Mouse (Mus musculus) kidney, adult 2 months (tissue): Measurements from ENCODE around the gene Erbin. TPM values are rescaled to one million over a fixed set of nuclear protein-coding genes. Genes with fewer than 3 reads are reported as not detected.

Experiments
- DNase-seq: peaks from one replicate; pipeline ENCODE4 v3.0.0; 2021
- H3K27ac ChIP-seq: fragments of 200-500 bp; 2 replicates; pipeline ENCODE4 v1.5.1; 2012; ENCODE audit warnings: low read depth, low read length, control low read depth, inconsistent platforms; ENCODE audit not compliant: insufficient read depth
- H3K27me3 ChIP-seq: fragments of 200-500 bp; replicated peaks from 2 replicates; pipeline ENCODE4 v1.6.1; 2012; ENCODE audit warnings: mild to moderate bottlenecking, moderate library complexity, low read length, inconsistent platforms; ENCODE audit not compliant: control insufficient read depth, insufficient read depth
- H3K36me3 ChIP-seq: fragments of 200-500 bp; 2 replicates; pipeline ENCODE4 v1.6.1; 2012; ENCODE audit warnings: mild to moderate bottlenecking, moderate library complexity, low read length, inconsistent platforms; ENCODE audit not compliant: control insufficient read depth, insufficient read depth
- H3K4me1 ChIP-seq: fragments of 200-500 bp; 2 replicates; pipeline ENCODE4 v1.6.1; 2011; ENCODE audit warnings: low read length; ENCODE audit not compliant: control insufficient read depth, insufficient read depth
- H3K4me3 ChIP-seq: fragments of 200-500 bp; 2 replicates; pipeline ENCODE4 v1.5.1; 2011; ENCODE audit warnings: mild to moderate bottlenecking, low read depth, low read length, control low read depth; ENCODE audit not compliant: insufficient read depth
- CTCF ChIP-seq: fragments of 200-500 bp; conservative IDR thresholded peaks from 2 replicates; pipeline ENCODE4 v1.5.1; 2011; ENCODE audit warnings: low read depth, mild to moderate bottlenecking, control low read depth, low read length, moderate library complexity, mixed read lengths; ENCODE audit not compliant: insufficient read depth, insufficient read length
- POLR2A ChIP-seq: fragments of 200-500 bp; IDR thresholded peaks from one replicate; pipeline ENCODE4 v1.6.1; 2011; ENCODE audit warnings: low read depth, low read length, control low read depth
- WGBS: fragments of 180-500 bp; shearing (Covaris S2); methylation state at CpG from one replicate; pipeline ENCODE4 v1.1.7; 2018; 5-methylcytosine and 5-hydroxymethylcytosine counted together
- polyA plus RNA-seq: library from polyadenylated mRNA; depleted of rRNA; stranded (reverse); fragments of >200 nt; gene quantifications from 2 replicates; pipeline ENCODE4 v1.2.3, GENCODE M21; 2012

Erbin gene
- polyA plus RNA-seq, 1 experiment, result 18.9 TPM

DNA sequence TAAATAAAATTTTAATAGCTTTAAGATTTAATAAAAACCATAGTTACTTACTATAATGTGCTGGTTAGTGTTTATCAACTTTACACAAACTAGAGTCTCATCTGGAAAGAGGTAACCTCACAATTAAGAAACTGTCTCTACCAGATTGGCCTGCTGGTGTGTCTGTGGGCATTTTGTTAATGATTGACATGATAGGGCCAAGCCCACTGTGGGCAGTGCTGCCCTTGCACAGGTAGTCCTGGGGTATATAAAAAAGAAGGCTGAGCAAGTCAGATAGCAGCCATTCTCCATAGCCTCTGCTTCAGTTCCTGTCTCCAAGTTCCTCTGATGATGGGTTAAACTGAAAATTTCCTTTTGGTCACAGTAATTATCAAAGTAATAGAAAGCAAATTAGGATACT lies 43.6 kb downstream of the Erbin start:
- TF ChIP-seq POLR2A (no peak), CTCF (no peak)

DNA sequence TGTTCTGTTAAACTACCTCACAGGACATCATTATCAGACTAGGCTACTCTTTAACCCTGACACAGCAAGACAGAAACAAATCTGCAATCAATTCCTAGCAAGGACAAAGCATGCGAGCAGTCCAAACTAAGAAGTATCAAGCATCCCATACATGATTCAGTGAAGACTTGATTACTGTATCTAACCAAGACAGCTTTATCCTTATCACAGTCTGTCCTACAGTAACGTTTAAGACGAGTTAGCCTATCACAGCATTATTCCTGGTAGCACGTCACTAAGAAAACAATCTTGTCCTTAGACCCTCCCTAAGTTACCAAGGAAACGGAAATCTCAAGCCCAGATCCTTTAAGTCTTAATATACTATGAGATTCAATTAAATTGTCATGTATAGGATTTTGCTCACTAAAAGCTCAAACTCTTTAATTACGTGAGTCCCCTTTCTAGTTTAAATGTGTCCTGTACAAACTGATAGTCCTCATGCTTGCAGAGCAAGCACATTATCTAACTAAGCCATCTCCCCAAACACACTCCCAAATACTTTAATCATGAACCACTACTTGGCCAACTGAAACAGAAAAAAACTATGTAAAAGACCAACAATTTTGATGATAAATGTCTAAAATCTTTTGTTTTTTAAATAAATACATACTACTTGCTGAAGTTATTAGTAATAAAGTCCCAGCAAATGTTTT lies 44.3 kb downstream of the Erbin start:
- Histone ChIP-seq H3K27me3 (no peaks in the 10 kb centered on the region), H3K36me3 (no peaks in the 10 kb centered on the region; the same call in 1 of the 2 replicates), H3K27ac (no peak overlapping the region), H3K4me1 (peaks cover 2% of the 10 kb centered on the region; the same call in 1 of the 2 replicates), H3K4me3 (no peak overlapping the region)
- no peak for TF ChIP-seq POLR2A
- no peak for TF ChIP-seq CTCF
- 68% methylated on average over 6 of the region's 6 CpGs for WGBS
- no peak for DNase-seq

More for the DNA sequence above, 43.6 kb downstream of the Erbin start:
- no peak overlapping the region for H3K27ac ChIP-seq
- H3K4me3 ChIP-seq, result no peak overlapping the region
- peak; percentile 60 for DNase-seq
- H3K27me3 ChIP-seq, result no peaks in the 10 kb centered on the region
- no peaks in the 10 kb centered on the region; the same call in 1 of the 2 replicates for H3K36me3 ChIP-seq
- H3K4me1 ChIP-seq, result peaks cover 2% of the 10 kb centered on the region; the same call in 1 of the 2 replicates

DNA sequence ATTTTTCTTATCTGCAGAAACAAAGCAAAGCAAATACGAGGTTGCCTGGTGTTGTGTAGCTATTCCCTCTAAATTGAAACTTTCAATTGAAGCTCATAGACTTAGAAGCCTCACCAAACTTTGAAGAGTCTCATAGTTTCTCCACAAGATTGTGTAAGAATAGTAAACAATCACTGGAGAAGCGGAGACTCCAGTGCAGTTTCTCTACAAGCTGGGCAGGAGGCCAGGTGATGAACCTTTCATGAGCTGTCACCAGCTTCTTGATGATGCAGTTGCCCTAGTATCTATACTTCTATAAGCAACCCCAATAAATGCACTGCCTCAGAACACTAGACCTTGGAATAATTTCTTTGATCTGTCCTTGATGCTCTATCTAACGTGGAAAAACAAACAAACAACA lies 49.5 kb downstream of the Erbin start:
- Histone ChIP-seq H3K36me3 (peaks cover 3% of the 10 kb centered on the region; the same call in 1 of the 2 replicates), H3K27me3 (no peaks in the 10 kb centered on the region), H3K4me3 (no peak overlapping the region), H3K4me1 (no peaks in the 10 kb centered on the region; the same call in 1 of the 2 replicates), H3K27ac (no peak overlapping the region)
- DNase-seq, result no peak
- 66% methylated on average over 3 of the region's 3 CpGs for WGBS
- TF ChIP-seq POLR2A (no peak), CTCF (no peak)

DNA sequence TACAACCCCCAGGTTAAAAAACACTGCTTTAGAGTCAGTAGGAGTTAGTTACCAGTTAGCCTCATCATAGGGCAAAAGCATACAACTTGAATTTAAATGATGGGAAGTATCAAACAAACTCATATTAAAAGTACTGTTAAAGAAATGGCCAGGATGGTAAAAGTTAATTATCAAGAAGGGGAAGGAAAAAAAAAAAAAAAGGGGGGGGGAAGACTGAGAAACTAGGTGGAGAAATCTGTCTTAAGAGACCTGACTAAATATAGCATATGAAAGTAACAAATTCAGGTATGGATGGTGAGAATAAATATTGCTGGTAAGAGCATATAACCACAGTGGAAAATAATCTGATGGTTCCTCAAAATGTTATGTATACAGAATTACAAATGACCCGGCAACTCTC lies 50.2 kb downstream of the Erbin start:
- DNase-seq, result no peak
- WGBS, result 98% methylated on average over 1 of the region's 1 CpGs
- Histone ChIP-seq H3K27ac (no peak overlapping the region), H3K27me3 (no peaks in the 10 kb centered on the region), H3K4me1 (no peaks in the 10 kb centered on the region; the same call in 1 of the 2 replicates), H3K36me3 (peaks cover 3% of the 10 kb centered on the region; the same call in 1 of the 2 replicates), H3K4me3 (no peak overlapping the region)
- TF ChIP-seq CTCF, result no peak
- TF ChIP-seq POLR2A, result no peak

DNA sequence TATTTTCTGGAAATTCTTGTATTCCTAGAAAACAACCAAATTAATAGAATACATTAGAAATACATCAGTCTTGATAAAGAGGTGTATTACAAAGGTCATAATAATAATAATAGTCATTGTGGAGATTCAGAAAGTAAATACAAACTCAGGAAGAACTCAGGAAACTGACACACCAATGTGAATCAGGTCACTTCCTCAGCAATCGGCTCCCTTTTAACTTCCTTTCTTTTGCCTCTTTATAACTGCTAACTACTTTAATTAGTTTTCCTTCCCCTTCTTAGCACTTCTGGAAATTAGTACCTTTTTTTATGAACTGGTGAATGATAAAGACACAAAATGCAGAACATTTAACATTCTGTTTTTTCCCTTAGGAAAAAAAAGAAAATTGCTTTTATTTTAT lies 51.4 kb downstream of the Erbin start:
- Histone ChIP-seq H3K36me3 (peaks cover 3% of the 10 kb centered on the region; the same call in 1 of the 2 replicates), H3K27me3 (no peaks in the 10 kb centered on the region), H3K4me1 (no peaks in the 10 kb centered on the region), H3K4me3 (no peak overlapping the region), H3K27ac (no peak overlapping the region)
- no peak for DNase-seq
- TF ChIP-seq POLR2A (no peak), CTCF (no peak)
- WGBS, result 31% methylated on average over 1 of the region's 1 CpGs

DNA sequence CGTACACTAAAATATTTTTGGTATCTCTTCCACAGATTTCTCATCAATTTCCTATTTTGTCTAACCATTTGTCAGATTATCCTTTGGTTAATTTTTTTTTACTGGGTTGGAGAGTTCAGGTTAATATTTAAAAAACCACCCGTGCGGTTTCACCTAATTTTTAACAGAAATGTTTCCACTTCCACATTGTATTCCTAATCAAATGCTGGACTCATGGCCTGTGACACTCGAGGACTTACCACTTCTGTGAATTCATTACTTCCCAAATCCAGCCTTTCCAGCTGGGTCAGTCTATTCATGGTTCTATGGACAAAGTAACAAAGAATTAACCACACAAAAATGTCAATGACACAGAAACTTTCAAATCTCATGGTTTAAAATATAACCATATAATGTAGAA lies 58.3 kb downstream of the Erbin start:
- Histone ChIP-seq H3K4me1 (peaks cover 7% of the 10 kb centered on the region; the same call in 1 of the 2 replicates), H3K27ac (no peak overlapping the region), H3K4me3 (no peak overlapping the region), H3K27me3 (no peaks in the 10 kb centered on the region), H3K36me3 (peaks cover 5% of the 10 kb centered on the region; the same call in 1 of the 2 replicates)
- DNase-seq, result peak; percentile 89
- WGBS, result 39% methylated on average over 4 of the region's 4 CpGs
- TF ChIP-seq POLR2A (no peak), CTCF (no peak)

DNA sequence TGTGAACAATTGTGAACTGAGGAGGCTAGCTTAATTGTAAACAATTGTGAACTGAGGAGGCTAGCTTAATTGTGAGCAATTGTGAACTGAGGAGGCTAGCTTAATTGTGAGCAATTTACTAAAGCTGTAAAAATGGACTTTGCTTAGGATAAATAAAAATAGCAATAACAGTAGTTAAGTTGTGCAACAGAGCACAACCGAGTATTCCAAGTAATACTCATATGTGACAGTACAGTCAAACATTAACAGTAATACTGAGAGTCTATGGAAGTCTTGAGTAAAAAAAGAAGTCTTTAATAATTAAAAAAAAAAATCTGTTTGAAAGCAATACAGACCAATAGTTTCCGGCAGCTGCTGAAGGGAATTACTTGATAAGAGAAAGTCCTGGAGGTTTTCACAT lies 61.3 kb downstream of the Erbin start:
- Histone ChIP-seq H3K4me3 (no peak overlapping the region), H3K4me1 (peaks cover 7% of the 10 kb centered on the region; the same call in 1 of the 2 replicates), H3K27me3 (no peaks in the 10 kb centered on the region), H3K27ac (no peak overlapping the region), H3K36me3 (peaks cover 6% of the 10 kb centered on the region)
- 48% methylated on average over 2 of the region's 2 CpGs for WGBS
- TF ChIP-seq POLR2A (no peak), CTCF (no peak)
- peak; percentile 53 for DNase-seq
